ENCODE assay signal across 30 mouse cellular contexts in genomic region chr6:18248464-18248863, GRCm38 (mm10).
DNase-seq lines count a peak whose midpoint lies in the region; ATAC-seq and TF ChIP-seq lines count a peak whose summit lies in the region.
"Had no signal": no experiment of that assay in that cellular context is flagged by ENCODE, and none has a peak within 500 bp of the region (broad histone marks: within the 10 kb centered on the region; RNA-seq: fewer than 3 reads in every experiment).

No protein-coding gene starts in this region.

- H3K36me3 ChIP-seq in intestine, embryonic 15.5 days = no peaks in the 10 kb centered on the region
- no peaks in the 10 kb centered on the region for H3K36me3 ChIP-seq in stomach, embryonic 14.5 days (ENCODE audit: control insufficient read depth, insufficient read depth, low read length)
- H3K36me3 ChIP-seq in midbrain, embryonic 15.5 days (replicated peaks) = no peaks in the 10 kb centered on the region
- H3K36me3 ChIP-seq: embryonic facial prominence, embryonic 12.5 days; G1E; heart, embryonic 13.5 days; limb, embryonic 13.5 days; liver, embryonic 12.5 days; midbrain, embryonic 12.5 days; neural tube, embryonic 15.5 days had no signal

- no peak overlapping the region for H3K27ac ChIP-seq in intestine, embryonic 15.5 days
- no peak overlapping the region for H3K27ac ChIP-seq in stomach, embryonic 14.5 days (ENCODE audit: low read length)
- no peak overlapping the region for H3K27ac ChIP-seq in midbrain, embryonic 15.5 days
- H3K27ac ChIP-seq: embryonic facial prominence, embryonic 12.5 days; heart, adult 2 months; heart, embryonic 13.5 days; hindbrain, embryonic 14.5 days; limb, embryonic 13.5 days; liver, embryonic 12.5 days; midbrain, embryonic 12.5 days; neural tube, embryonic 15.5 days had no signal

- no peak overlapping the region for H3K4me3 ChIP-seq in intestine, embryonic 15.5 days (replicated peaks)
- H3K4me3 ChIP-seq in lung, adult 2 months (replicated peaks; ENCODE audit: extremely low read depth, low read depth, low read length) = no peak overlapping the region
- no peak overlapping the region for H3K4me3 ChIP-seq in stomach, embryonic 14.5 days (ENCODE audit: low read depth, low read length)
- no peak overlapping the region for H3K4me3 ChIP-seq in midbrain, embryonic 15.5 days
- H3K4me3 ChIP-seq: embryonic facial prominence, embryonic 12.5 days; heart, adult 2 months; heart, embryonic 13.5 days; limb, embryonic 13.5 days; liver, embryonic 12.5 days; megakaryocyte, embryonic 14.5 days; midbrain, embryonic 12.5 days; neural tube, embryonic 15.5 days had no signal

- H3K4me1 ChIP-seq in intestine, embryonic 15.5 days (replicated peaks) = no peaks in the 10 kb centered on the region
- no peaks in the 10 kb centered on the region for H3K4me1 ChIP-seq in lung, adult 2 months (ENCODE audit: control insufficient read depth, insufficient read depth, low read length)
- no peaks in the 10 kb centered on the region for H3K4me1 ChIP-seq in stomach, embryonic 14.5 days (ENCODE audit: control insufficient read depth, insufficient read depth, low read length)
- no peaks in the 10 kb centered on the region for H3K4me1 ChIP-seq in midbrain, embryonic 15.5 days
- H3K4me1 ChIP-seq: embryonic facial prominence, embryonic 12.5 days; heart, embryonic 13.5 days; limb, embryonic 13.5 days; liver, embryonic 12.5 days; megakaryocyte, embryonic 14.5 days; midbrain, embryonic 12.5 days; neural tube, embryonic 15.5 days had no signal

- H3K4me2 ChIP-seq in intestine, embryonic 15.5 days (replicated peaks) = no peak overlapping the region
- no peak overlapping the region for H3K4me2 ChIP-seq in stomach, embryonic 14.5 days (replicated peaks; ENCODE audit: low read depth, low read length)
- no peak overlapping the region for H3K4me2 ChIP-seq in midbrain, embryonic 15.5 days
- H3K4me2 ChIP-seq: embryonic facial prominence, embryonic 12.5 days; heart, embryonic 13.5 days; hindbrain, embryonic 14.5 days; limb, embryonic 13.5 days; liver, embryonic 12.5 days; midbrain, embryonic 12.5 days; neural tube, embryonic 15.5 days had no signal

- ATAC-seq in intestine, embryonic 15.5 days = peak; percentile 95
- peak; percentile 90 for ATAC-seq in stomach, embryonic 14.5 days (ENCODE audit: insufficient number of reproducible peaks, insufficient read depth, low FRiP score, low read depth)
- ATAC-seq in midbrain, embryonic 15.5 days (replicated peaks) = no peak
- ATAC-seq: forebrain, embryonic 14.5 days; liver, embryonic 12.5 days; liver, postnatal 0 days had no signal

- DNase-seq in lung, adult 2 months = peak; percentile 19
- DNase-seq in lung, postnatal 10 days = peak; percentile 14
- DNase-seq in spleen, adult 12 weeks (ENCODE audit: low spot score) = no peak
- DNase-seq in urinary bladder, postnatal 4 days (ENCODE audit: low spot score in 2 of 2) = no peak
- DNase-seq in kidney, adult 8-10 months = no peak
- DNase-seq: adrenal gland, adult 8-10 months; cerebellum, adult 9-10 months; cerebellum, postnatal 36 days; heart, adult 2 months; heart, postnatal 10 days; kidney, adult 9 months; kidney, postnatal 10 days; layer of hippocampus, adult 9-11 months; liver, postnatal 0 days; right cerebral cortex, postnatal 25 days; spleen, adult 18-20 months; thymus, postnatal 14 days had no signal

- H3K9ac ChIP-seq in intestine, embryonic 15.5 days = no peak overlapping the region
- no peak overlapping the region for H3K9ac ChIP-seq in stomach, embryonic 14.5 days (replicated peaks; ENCODE audit: low read depth, low read length)
- no peak overlapping the region for H3K9ac ChIP-seq in midbrain, embryonic 15.5 days
- H3K9ac ChIP-seq: embryonic facial prominence, embryonic 12.5 days; heart, embryonic 13.5 days; hindbrain, embryonic 14.5 days; limb, embryonic 13.5 days; liver, embryonic 12.5 days; liver, postnatal 0 days; midbrain, embryonic 12.5 days; neural tube, embryonic 15.5 days had no signal

- no peak for TF ChIP-seq POLR2A in lung, adult 2 months (IDR thresholded peaks at IDR 0.05; ENCODE audit: borderline replicate concordance, extremely low read depth, low read depth, low read length)

- no peaks in the 10 kb centered on the region for H3K9me3 ChIP-seq in intestine, embryonic 15.5 days
- H3K9me3 ChIP-seq in stomach, embryonic 14.5 days (ENCODE audit: control insufficient read depth, low read depth, low read length) = no peaks in the 10 kb centered on the region
- H3K9me3 ChIP-seq in midbrain, embryonic 15.5 days = no peaks in the 10 kb centered on the region
- H3K9me3 ChIP-seq: embryonic facial prominence, embryonic 12.5 days; G1E; heart, embryonic 13.5 days; limb, embryonic 13.5 days; liver, embryonic 12.5 days; megakaryocyte, embryonic 14.5 days; midbrain, embryonic 12.5 days; neural tube, embryonic 15.5 days had no signal

- WGBS in intestine, embryonic 15.5 days = 35% methylated on average over 4 of the region's 4 CpGs
- WGBS in lung, adult 2 months = 36% methylated on average over 4 of the region's 4 CpGs
- 36% methylated on average over 4 of the region's 4 CpGs for WGBS in stomach, embryonic 14.5 days
- 43% methylated on average over 4 of the region's 4 CpGs for WGBS in midbrain, embryonic 15.5 days

- H3K27me3 ChIP-seq in intestine, embryonic 15.5 days (replicated peaks) = no peaks in the 10 kb centered on the region
- H3K27me3 ChIP-seq in stomach, embryonic 14.5 days (ENCODE audit: control insufficient read depth, insufficient read depth, low read length) = no peaks in the 10 kb centered on the region
- no peaks in the 10 kb centered on the region for H3K27me3 ChIP-seq in midbrain, embryonic 15.5 days (replicated peaks)
- H3K27me3 ChIP-seq: embryonic facial prominence, embryonic 12.5 days; heart, embryonic 13.5 days; limb, embryonic 13.5 days; liver, embryonic 12.5 days; megakaryocyte, embryonic 14.5 days; midbrain, embryonic 12.5 days; neural tube, embryonic 15.5 days had no signal

- TF ChIP-seq CTCF in lung, adult 2 months (IDR thresholded peaks at IDR 0.05; ENCODE audit: insufficient read depth, low read length) = no peak

Comparison
In these comparisons a context has a peak if more than half of its experiments do, and no peak if none do; other contexts are left out.
1. DNase-seq: peak in lung, adult 2 months (single experiment) and lung, postnatal 10 days (single experiment); none in spleen, adult 12 weeks (single experiment), urinary bladder, postnatal 4 days (0 of 2) and kidney, adult 8-10 months (0 of 2).